Mouse (Mus musculus) heart, embryonic 16.5 days (tissue): ENCODE results near the gene Rprd1b. TPM values are rescaled to one million over a fixed set of nuclear protein-coding genes. Genes with fewer than 3 reads are reported as not detected.

Source experiments
- ATAC-seq: fragments of 200-750 bp; cut with Nextera tagmentation; replicated peaks from 2 replicates; pipeline ENCODE4 v1.8.0; 2017; ENCODE audit warnings: moderate number of reproducible peaks; ENCODE audit not compliant: insufficient read depth, low FRiP score; ENCODE audit errors: extremely low read depth
- H3K27ac ChIP-seq: fragments of 300-500 bp; sonication (generic); 2 replicates; pipeline ENCODE4 v1.5.1; 2014; ENCODE audit warnings: mild to moderate bottlenecking, low read length, control low read depth, moderate library complexity
- H3K27me3 ChIP-seq: fragments of 300-500 bp; sonication (generic); 2 replicates; pipeline ENCODE4 v1.6.1; 2014; ENCODE audit warnings: low read length, mixed read lengths; ENCODE audit not compliant: control insufficient read depth, insufficient read depth
- H3K36me3 ChIP-seq: fragments of 300-500 bp; sonication (generic); 2 replicates; pipeline ENCODE4 v1.6.1; 2014; ENCODE audit not compliant: control insufficient read depth, insufficient read depth
- H3K4me1 ChIP-seq: fragments of 300-500 bp; sonication (generic); 2 replicates; pipeline ENCODE4 v1.6.1; 2014; ENCODE audit warnings: low read length, mixed read lengths; ENCODE audit not compliant: control insufficient read depth, insufficient read depth
- H3K4me2 ChIP-seq: fragments of 300-500 bp; sonication (generic); 2 replicates; pipeline ENCODE4 v1.6.1; 2014; ENCODE audit warnings: low read depth, mild to moderate bottlenecking, control low read depth, low read length
- H3K4me3 ChIP-seq: fragments of 300-500 bp; sonication (generic); 2 replicates; pipeline ENCODE4 v1.5.1; 2014; ENCODE audit warnings: mild to moderate bottlenecking, control low read depth, low read length
- H3K9ac ChIP-seq: fragments of 300-500 bp; sonication (generic); 2 replicates; pipeline ENCODE4 v1.6.1; 2014; ENCODE audit warnings: low read length, control low read depth
- H3K9me3 ChIP-seq: fragments of 300-500 bp; sonication (generic); replicated peaks from 2 replicates; pipeline ENCODE4 v1.6.1; 2016; ENCODE audit warnings: low read length; ENCODE audit not compliant: control insufficient read depth
- WGBS: fragments of 180-500 bp; shearing (Covaris S2); extraction: QIAGEN DNeasy Blood & Tissue Kit; methylation state at CpG from one replicate; pipeline ENCODE4 v1.1.7; 2014; 5-methylcytosine and 5-hydroxymethylcytosine counted together
- polyA plus RNA-seq: library from polyadenylated mRNA; unstranded; fragments of >200 nt; fragmentation: Nextera tagmentation; extraction: Ambion mirVana; gene quantifications from 2 replicates; pipeline ENCODE4 v1.2.1, GENCODE M21; 2015

The Rprd1b gene
- polyA plus RNA-seq, 1 experiment from 2014 or later: 32.0 TPM

DNA sequence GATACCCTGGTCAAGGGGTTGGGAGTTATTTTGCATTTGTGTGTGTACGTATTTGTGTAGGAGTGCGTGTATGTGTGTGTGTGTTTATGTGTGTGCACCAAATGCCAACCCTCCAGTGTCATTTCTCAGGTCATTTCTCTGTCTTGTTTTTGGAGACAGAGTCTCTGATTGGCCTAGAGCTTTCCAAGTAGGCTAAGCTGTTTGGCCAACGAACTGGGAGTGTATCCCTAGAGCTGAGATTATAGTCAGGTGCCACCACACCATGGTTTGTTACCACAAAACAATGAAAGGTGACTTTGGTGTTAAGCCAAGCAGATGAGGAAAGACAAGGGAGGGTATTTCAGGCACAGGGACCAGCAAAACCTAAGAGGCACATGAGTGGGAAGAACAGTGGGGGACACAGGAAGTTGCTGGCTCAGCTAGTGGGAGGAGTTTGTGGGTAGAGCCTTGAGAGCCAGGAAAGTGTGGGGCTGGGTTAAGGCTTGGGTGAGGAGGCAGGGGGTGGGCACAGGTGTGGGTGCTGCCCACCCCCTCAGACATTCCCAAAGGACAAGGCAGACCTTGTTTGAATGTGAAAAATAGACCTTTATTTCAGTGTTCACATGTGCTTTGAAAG is 87.6 kb downstream of the Rprd1b start:
- Histone ChIP-seq H3K4me2 (no peak overlapping the region), H3K36me3 (peaks cover 29% of the 10 kb centered on the region), H3K9me3 (no peaks in the 10 kb centered on the region), H3K9ac (no peak overlapping the region), H3K27ac (peak overlapping the region; percentile 27; the same call in 1 of the 2 replicates), H3K4me3 (no peak overlapping the region), H3K27me3 (no peaks in the 10 kb centered on the region), H3K4me1 (peaks cover 33% of the 10 kb centered on the region)
- 86% methylated on average over 3 of the region's 3 CpGs for WGBS
- ATAC-seq: no peak

DNA sequence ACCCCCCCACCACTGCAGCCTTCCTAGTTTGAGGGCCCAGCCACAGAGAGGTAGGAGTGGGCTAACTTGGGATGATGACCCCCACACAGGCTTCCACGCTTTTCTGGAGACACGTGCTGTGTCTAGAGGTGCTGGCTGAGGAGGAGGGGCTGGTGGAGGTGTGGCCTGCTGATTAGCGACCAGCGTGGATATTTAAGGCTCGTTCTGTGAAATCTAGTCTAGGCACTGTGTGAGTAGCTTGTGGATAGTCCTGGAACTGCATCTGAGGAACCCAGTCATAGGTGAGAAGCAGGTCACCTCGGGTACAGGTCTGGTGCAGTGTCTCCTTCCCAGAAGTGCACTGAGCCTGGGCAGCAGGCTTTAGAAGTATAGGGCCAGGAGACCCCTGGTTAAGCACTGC is 88.4 kb downstream of the Rprd1b start:
- Histone ChIP-seq H3K27ac (0 out of 2 replicates have a peak overlapping the region, but pooled peaks have one; percentile 17), H3K36me3 (peaks cover 35% of the 10 kb centered on the region), H3K9ac (peak overlapping the region; percentile 27; the same call in 1 of the 2 replicates), H3K27me3 (no peaks in the 10 kb centered on the region), H3K4me2 (no peak overlapping the region), H3K4me3 (no peak overlapping the region), H3K4me1 (peaks cover 38% of the 10 kb centered on the region), H3K9me3 (no peaks in the 10 kb centered on the region)
- no peak for ATAC-seq
- WGBS: 18% methylated on average over 6 of the region's 6 CpGs

DNA sequence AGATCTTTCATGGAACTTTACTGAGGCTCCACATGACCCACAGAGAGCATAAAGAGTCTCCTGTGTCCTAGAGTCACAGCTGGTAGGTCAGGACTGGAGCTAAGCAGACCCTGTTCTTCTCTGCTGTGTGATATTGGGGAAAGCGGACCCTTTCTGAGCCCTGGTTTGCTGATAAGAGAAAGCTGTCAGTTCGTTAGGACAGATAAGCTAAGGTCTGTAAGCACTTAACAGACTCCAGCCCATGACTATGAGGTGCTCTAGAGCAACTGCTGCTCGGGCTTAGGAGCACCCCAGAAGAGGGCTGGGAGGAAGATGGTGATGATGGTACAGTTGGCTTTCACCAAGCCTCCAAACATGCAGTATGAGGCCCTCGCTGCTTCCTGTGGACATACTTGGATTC is 90.8 kb downstream of the Rprd1b start:
- 59% methylated on average over 4 of the region's 4 CpGs for WGBS

DNA sequence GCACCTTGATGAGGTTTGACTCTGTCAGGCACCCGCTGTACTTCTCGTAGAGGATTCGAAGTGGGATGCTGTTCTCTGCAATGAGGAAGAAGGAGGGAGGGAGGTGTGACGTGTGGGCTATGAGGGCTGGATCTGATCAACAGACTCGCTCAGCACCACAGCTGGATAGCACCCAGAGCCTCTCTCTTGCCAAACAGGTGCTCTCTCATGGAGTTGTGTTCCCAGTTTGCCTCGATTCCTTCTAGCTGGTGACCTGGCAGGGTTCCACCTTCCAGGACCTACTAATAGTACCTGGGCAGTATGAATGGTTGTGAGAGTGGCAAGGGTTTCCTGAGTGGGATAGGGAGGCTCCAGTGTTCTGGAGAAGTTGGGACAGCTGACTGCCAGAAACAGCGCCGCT is 91.9 kb downstream of the Rprd1b start:
- H3K27me3 ChIP-seq: no peaks in the 10 kb centered on the region

More for the DNA sequence above, 90.8 kb downstream of the Rprd1b start:
- no peaks in the 10 kb centered on the region for H3K9me3 ChIP-seq
- no peak overlapping the region for H3K4me2 ChIP-seq
- no peak overlapping the region for H3K27ac ChIP-seq
- peaks cover 45% of the 10 kb centered on the region for H3K36me3 ChIP-seq
- H3K4me1 ChIP-seq: peaks cover 48% of the 10 kb centered on the region
- ATAC-seq: no peak
- no peak overlapping the region for H3K9ac ChIP-seq
- H3K27me3 ChIP-seq: no peaks in the 10 kb centered on the region
- H3K4me3 ChIP-seq: no peak overlapping the region

DNA sequence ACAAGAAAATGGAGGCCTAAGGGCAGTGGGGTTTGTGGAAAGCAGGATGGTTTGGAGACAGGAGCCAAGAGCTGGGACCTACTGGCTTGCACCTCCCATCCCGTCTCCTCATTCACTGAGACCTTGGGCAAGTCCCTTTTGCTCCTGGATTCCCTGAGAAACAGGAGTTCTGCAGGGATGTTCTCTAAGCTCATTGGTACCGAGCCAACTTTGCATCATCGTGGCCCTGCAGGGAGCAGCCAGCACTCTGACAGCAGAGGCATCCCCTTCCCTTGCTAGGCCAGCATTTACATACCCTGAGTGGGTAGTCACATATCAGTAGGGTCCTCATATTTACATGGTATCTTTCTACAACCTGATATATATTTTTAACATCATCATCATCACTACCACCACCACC is 92.6 kb downstream of the Rprd1b start:
- H3K27me3 ChIP-seq: no peaks in the 10 kb centered on the region
- H3K36me3 ChIP-seq: peaks cover 57% of the 10 kb centered on the region
- H3K9ac ChIP-seq: no peak overlapping the region
- H3K4me1 ChIP-seq: peaks cover 36% of the 10 kb centered on the region
- no peak overlapping the region for H3K4me3 ChIP-seq
- no peak overlapping the region for H3K27ac ChIP-seq
- no peak for ATAC-seq
- 69% methylated on average over 3 of the region's 3 CpGs for WGBS
- H3K9me3 ChIP-seq: no peaks in the 10 kb centered on the region
- no peak overlapping the region for H3K4me2 ChIP-seq

More for the DNA sequence above, 91.9 kb downstream of the Rprd1b start:
- Histone ChIP-seq H3K4me2 (no peak overlapping the region), H3K9me3 (no peaks in the 10 kb centered on the region), H3K9ac (no peak overlapping the region), H3K4me1 (peaks cover 39% of the 10 kb centered on the region), H3K27ac (no peak overlapping the region), H3K4me3 (no peak overlapping the region), H3K36me3 (peaks cover 50% of the 10 kb centered on the region)
- no peak for ATAC-seq
- WGBS: 86% methylated on average over 8 of the region's 8 CpGs

DNA sequence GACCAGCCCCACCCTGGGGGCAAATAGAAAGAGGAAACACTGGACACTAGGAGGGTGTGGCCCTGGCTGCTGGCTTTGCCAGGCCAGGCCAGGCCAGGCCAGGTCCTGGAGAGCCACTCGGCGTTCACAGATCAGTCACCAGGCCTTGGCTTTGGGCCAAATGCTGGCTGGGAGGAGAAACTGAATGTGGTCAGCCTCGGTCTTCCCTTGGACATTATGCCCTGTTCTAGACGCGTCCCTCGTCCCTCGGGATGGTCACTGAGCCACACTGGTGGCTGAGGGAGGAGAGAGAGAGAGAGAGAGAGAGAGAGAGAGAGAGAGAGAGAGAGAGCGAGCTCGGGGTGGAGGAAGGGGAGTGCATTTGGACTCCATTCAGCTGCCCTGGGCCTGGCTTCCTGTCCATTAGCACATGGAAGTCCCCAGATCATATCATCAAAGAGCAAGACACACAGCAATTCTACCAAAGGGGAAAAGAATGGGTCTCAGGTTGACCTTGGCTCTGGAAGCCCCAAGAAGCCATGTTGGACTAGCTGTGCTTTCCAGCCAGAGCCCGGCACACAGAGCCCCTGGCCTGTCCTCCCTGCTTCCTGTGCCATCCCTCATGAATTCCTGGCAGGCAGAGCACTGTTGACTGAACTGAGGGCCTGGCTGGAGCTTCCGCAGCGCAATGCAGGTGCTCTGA is 93.5 kb downstream of the Rprd1b start:
- H3K36me3 ChIP-seq: peaks cover 64% of the 10 kb centered on the region

DNA sequence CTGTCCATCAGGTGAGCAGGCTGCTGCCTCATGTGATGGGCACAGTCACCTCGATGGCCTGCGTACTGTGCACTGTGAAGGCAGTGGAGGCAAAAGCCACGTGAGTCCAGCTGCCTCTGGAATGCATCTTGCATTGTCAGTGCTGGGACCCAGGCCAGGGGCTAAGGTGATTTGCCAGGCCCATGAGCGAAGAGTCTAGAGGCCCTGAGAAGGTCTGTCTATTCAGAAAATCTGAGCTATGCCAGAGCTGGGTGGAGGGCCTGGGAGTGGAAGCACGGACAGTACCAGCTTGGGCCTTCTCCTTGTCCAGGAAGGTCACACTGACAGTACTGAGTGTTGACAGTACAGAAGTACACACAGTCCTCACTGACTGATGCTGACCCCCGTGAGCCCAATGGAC is 94.5 kb downstream of the Rprd1b start:
- 26% methylated on average over 6 of the region's 6 CpGs for WGBS
- no peaks in the 10 kb centered on the region for H3K27me3 ChIP-seq
- no peak overlapping the region for H3K4me2 ChIP-seq
- H3K9ac ChIP-seq: peak overlapping the region; percentile 57; the same call in 1 of the 2 replicates
- ATAC-seq: peak; percentile 82
- peaks cover 66% of the 10 kb centered on the region for H3K36me3 ChIP-seq
- H3K4me3 ChIP-seq: no peak overlapping the region
- H3K9me3 ChIP-seq: no peaks in the 10 kb centered on the region
- H3K27ac ChIP-seq: peak overlapping the region; percentile 95
- peaks cover 35% of the 10 kb centered on the region for H3K4me1 ChIP-seq

More for the DNA sequence above, 93.5 kb downstream of the Rprd1b start:
- peak; percentile 8; the same call in 1 of the 2 replicates for ATAC-seq
- Histone ChIP-seq H3K9ac (peak overlapping the region; percentile 61), H3K4me1 (peaks cover 30% of the 10 kb centered on the region), H3K4me2 (no peak overlapping the region; the same call in 1 of the 2 replicates), H3K9me3 (no peaks in the 10 kb centered on the region), H3K27ac (peak overlapping the region; percentile 95), H3K4me3 (no peak overlapping the region), H3K27me3 (no peaks in the 10 kb centered on the region)
- 35% methylated on average over 12 of the region's 12 CpGs for WGBS

DNA sequence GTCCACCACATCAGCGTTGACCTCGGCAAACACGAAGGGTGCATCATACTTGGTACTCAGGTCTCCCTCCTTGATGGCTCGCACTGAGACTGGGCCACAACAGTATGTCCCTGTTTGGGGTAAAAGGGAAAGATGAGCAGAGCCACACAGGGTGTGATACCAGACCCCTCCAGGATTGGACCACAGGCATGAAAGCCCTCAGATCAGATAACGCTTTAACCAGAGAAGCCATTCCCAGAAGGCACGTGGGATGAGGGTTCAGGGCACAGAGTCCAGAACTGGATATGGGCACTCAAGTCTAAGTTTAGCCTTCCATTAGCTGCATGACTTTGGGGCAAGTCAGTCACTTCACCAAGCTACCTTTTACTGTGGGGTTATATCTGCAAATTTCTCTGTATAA is 98.9 kb downstream of the Rprd1b start:
- ATAC-seq: no peak
- Histone ChIP-seq H3K27ac (peak overlapping the region; percentile 88), H3K4me1 (peaks cover 62% of the 10 kb centered on the region), H3K36me3 (peaks cover 53% of the 10 kb centered on the region), H3K9me3 (no peaks in the 10 kb centered on the region), H3K4me2 (no peak overlapping the region), H3K4me3 (no peak overlapping the region), H3K9ac (peak overlapping the region; percentile 43; the same call in 1 of the 2 replicates), H3K27me3 (no peaks in the 10 kb centered on the region)
- 84% methylated on average over 6 of the region's 6 CpGs for WGBS

DNA sequence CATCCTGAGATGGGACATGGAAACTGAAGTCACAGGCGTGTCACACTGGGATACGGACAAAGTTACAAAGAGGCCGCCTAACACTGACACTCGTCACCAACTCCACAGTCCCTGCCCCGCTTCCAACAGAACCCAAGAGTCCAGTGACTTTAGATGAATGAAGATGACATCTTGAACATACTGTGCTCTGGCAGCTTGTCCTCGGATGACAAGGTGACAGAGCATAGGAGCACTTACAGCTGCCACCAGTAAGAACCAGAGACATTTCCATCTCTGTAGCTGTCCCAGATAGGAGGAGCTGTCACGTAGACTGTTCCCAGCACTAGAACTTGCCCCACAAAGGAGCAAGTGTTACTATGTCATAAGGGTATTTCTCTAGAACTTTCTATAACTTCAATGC is 99.6 kb downstream of the Rprd1b start:
- H3K27me3 ChIP-seq: no peaks in the 10 kb centered on the region
- peak overlapping the region; percentile 43; the same call in 1 of the 2 replicates for H3K9ac ChIP-seq
- peaks cover 59% of the 10 kb centered on the region for H3K36me3 ChIP-seq
- peak; percentile 63 for ATAC-seq
- peaks cover 56% of the 10 kb centered on the region for H3K4me1 ChIP-seq
- H3K27ac ChIP-seq: peak overlapping the region; percentile 88
- H3K4me2 ChIP-seq: no peak overlapping the region
- 42% methylated on average over 7 of the region's 7 CpGs for WGBS
- no peak overlapping the region for H3K4me3 ChIP-seq
- no peaks in the 10 kb centered on the region for H3K9me3 ChIP-seq
